Mouse (Mus musculus): Measurements from ENCODE around the gene Olfr992.
"Not testable (repeated sequence)": the region's sequence is repeated elsewhere in the genome, so short reads cannot be mapped to it uniquely, and the experiment has no call there.

Gene Olfr992

DNA sequence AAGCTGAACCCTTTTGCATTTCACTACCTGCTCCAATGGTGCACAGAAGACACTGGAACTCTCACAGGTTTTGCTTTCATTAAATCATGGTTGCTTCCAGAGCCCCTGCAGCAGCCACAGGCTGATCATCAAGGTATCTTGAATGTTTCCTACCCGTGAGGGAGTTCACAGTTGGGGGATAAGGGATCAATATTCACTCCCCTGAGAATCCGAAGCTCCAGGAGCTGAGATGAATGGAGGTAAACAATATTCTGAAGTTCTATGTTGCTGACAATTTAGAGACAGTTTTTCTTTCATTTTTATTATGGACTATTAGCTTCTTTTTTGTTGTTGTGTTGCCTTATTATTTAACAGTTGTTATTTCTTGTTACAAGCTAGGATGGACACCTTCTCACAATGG lies at the start of gene Olfr992:
Olfr992 (minus strand) TSS at position 101 of the 400 bp plus-strand sequence.
- DNase-seq (ENCODE audit: low spot score): no peak

- DNase-seq (ENCODE audit: low spot score): no peak
Measured at GRCm38 (mm10) chr2:85443539-85443938, 34.3 kb upstream of the Olfr992 start, which contains the start of gene Olfr995. TSS of gene Olfr995 (minus strand) at chr2:85443639.

DNA sequence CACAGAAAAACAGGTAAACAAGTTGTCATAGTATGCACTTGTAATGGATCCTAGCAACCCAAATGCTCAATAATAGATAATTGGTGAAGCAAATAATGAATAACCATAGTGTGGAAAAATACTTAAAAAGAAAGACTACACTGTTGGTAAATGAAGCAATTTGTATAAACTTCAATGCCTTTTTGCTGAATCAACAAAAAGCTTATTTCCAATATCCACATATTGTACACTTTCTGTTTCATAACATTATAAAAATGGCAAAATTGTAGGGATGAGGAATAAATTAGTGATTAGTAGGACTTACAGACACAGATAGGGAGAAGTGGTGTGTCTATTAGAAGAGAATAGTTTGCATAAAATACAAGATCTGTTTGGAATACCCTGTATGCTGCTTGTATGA lies 33.3 kb upstream of the Olfr992 start:
- no peak for DNase-seq (ENCODE audit: low spot score)

- DNase-seq (ENCODE audit: low spot score): no peak
Measured at GRCm38 (mm10) chr2:85436351-85436750, 27.1 kb upstream of the Olfr992 start, which contains the start of gene Olfr994. TSS of gene Olfr994 (minus strand) at chr2:85436451.

DNA sequence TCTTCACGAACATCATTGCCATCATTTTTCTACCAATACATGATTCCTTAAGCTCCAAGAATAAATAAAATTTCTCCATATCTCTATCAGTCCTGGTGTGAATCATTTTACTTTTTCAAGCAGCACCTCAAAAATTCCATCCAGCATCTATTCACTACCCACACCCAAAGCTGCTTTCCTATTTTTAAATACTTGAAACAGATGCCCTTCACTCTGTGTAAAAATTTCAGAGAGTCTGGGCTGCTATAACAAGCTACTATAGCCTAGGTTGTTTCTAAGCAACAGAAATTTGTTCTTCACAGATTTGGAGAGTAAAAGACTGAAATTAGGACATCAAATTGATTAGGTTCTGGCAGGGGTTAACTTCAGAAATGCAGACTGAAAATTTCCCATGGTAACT lies 16.6 kb upstream of the Olfr992 start:
- no peak for DNase-seq (ENCODE audit: low spot score)

GRCm38 (mm10) chr2:85414777-85415176 lies 5.5 kb upstream of the Olfr992 start, which contains the start of gene Olfr993:
TSS of gene Olfr993 (minus strand) at chr2:85414877.
- no peak for DNase-seq (ENCODE audit: low spot score)

DNA sequence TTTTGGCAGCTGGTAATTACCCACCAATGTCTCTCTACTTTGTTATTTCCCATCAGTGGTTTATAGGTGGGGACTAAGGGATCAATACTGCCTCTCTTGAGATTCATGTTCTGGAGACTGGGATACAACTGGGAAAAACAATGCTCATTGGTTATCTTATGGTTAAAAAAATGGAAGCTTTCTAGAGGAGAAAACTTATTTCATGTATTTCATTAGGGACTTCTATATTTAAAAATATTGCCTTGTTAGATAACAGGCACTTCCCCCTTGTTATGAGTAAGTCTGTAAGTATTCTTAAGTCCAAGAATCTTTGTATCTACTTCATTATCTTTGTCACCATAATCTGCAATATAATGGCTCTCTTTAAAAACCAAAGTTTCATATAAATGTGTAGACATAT lies 46.1 kb downstream of the Olfr992 start, which contains the start of gene Olfr988:
Olfr988 (minus strand) TSS at position 101 of the 400 bp plus-strand sequence.
- not testable (repeated sequence) for DNase-seq (ENCODE audit: low spot score)
